Mouse (Mus musculus) cerebellum, adult 2 months (tissue): ENCODE results near the gene Mis18a.

Experiments
- CTCF ChIP-seq: fragments of 200-500 bp; IDR thresholded peaks from 2 replicates; pipeline ENCODE4 v1.5.1; 2011; ENCODE audit warnings: low read depth, mild to moderate bottlenecking, control low read depth, low read length, moderate library complexity, borderline replicate concordance; ENCODE audit not compliant: insufficient read depth
- POLR2A ChIP-seq: fragments of 200-500 bp; IDR thresholded peaks from 2 replicates; pipeline ENCODE4 v1.6.1; 2011; ENCODE audit warnings: low read length, control low read depth, borderline replicate concordance; ENCODE audit not compliant: insufficient read depth

- TF ChIP-seq CTCF (no peak), POLR2A (no peak)
Observed at GRCm38 (mm10) chr16:90701541-90701940, 25.7 kb downstream of the Mis18a start.
